Mouse (Mus musculus): ENCODE measurements around the gene Prpf38b.

The Prpf38b gene

DNA sequence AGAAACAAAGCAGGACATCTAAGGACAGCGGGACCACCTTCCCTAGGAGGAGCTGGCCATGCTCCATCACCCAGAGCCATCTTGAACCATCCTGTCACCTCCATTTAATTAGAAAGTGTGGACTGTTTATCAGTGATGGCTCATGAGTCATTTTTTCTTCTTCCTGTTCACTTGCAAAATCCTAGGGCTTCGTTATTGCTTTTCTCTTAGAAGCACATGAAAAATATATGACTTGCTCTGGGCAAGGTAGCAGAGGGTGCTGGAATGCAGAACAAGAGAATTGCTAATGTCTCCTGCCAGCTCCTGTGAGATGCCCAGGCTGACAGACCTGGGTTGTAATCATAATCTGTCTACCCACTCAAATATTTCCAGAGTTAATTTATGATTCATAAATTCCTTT, 50.7 kb downstream of the Prpf38b start:
- DNase-seq (ENCODE audit: low spot score in 2 of 2) = no peak

DNA sequence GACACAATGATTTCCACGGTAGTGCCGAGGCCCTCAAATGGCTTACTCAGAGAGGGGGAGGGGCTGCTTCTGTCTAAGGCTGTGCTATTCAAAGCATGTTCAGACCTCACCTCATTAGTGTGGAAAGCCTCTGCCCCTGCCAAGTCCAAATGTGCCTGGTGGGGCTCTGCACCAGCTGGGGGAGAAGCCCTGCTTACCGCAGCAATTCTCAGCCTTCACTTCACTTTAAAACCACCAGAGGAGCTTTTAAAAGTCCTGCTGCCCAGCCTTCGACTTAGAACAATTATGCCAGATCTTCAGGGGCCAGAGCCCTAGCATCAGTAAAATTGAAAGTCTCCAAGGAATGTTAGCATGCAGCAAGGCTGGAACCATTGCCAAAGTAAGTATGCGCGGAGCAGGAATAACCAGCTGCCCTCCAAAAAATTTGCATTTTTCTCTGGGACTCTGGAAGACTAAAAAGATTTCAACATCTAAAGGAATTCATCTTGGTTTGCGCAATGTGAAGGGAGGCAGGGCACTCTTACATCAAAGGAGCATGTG, 53.2 kb downstream of the Prpf38b start:
- DNase-seq (ENCODE audit: low spot score in 2 of 2) = no peak

DNA sequence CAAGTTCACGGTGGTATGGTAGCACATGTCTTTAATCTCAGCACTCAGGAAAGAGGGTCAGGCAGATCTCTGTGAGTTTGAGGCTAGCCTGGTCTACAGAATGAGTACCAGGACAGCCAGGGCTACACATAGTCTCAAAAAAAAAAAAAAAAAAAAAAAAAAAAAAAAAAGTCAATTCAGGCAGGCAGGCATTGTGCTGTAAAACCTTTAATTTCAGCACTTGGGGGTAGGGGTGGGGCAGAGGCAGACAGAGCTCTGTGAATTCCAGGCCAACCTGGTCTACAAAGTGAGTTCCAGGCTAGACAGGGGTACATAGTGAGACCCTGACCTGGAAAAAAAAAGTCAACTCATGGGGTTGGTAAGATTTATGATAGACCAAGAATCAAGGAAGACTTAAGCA, 53.8 kb downstream of the Prpf38b start:
- no peak for DNase-seq (ENCODE audit: low spot score in 2 of 2)

DNA sequence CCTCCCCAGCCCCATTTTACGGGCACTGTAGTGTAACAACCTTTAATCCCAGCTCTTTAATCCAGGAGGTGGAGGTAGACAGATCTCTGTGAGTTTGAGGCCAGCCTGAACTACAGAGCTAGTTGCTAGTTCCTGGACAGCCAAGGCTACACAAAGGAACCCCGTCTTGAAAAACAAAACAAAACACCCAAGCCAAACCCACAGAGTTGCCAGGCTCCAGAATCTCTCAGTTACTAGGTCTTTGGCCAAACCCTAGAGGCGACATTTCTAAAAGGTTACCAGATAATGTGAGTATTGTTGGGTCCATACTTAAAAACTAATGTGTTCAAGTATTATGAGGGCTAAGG, 54.4 kb downstream of the Prpf38b start:
- no peak for DNase-seq (ENCODE audit: low spot score in 2 of 2)

DNA sequence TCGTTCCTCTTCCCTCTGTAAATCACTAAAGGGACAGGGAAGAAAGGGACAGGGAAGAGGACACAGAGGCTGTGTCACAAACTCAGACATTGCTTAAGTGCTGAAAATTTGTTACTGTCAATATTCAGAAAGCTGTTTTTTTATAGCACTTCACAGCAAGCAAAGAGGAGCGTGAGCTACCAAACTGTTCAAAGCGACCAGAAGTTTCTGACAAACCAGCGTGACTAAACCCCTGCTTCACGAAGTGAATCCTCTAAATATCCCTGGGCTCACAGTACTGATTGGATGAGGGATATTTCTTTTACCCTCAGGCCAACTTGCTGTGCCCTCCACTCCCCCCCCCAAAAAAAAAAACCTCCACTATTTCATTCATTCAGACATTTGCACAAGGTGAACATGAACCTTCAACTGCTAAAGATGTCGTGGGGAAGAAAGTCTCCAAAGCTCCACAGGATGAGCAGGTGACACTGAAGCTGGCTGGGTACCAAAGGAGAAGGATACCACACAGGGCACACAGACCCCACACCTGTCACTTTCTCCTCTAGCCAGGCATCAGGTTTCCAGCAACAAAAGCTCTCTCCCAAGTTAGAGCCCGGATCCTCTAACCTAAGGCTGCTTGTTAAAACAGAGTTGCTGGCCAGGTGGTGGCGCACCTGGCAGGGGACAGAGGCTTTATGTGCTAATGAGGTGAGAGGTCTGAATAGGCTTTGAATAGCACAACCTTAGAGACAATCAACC, 55.0 kb downstream of the Prpf38b start:
- DNase-seq (ENCODE audit: low spot score in 2 of 2) = peak in 1 of 2 experiments; percentile 57

DNA sequence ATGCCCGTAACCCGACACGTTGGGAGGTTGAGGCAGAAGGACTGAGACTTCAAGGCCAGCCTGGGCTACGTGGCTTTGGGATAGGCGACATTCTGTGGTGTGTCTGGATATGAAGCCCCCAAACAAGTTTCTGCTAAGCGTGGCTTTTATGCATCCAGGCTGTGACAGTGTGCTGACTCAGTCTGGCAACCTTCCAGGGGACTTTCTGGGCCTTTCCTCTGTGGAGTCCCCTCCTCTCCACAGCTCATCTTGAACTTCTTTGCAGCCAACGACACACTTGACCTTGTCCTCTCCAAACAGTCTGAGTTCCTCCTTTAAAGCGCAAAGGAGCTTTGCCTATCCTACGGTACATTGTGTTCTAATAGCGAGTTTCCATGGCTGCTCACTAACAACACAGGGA, 55.7 kb downstream of the Prpf38b start:
- DNase-seq (ENCODE audit: low spot score in 2 of 2) = peak in 1 of 2 experiments; percentile 32

DNA sequence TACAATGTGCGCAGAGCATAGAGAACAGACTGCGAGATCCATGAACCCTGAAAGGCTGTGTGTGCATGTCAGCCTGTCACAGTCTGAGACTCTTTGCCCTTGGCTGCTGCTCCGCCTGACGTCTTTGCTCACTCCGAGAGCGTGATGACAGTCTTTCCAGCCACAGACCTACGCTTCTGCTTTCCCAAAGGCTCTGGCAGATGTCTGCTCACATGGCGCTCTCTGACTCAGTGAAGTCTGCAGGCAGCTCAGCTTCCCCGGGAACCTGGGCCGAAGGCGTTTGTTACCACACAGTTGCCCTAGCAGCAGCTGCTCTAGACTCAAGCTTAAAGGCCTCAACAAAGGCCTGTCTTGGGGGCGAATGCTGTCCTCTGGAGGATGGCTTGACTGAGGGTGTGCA, 56.2 kb downstream of the Prpf38b start:
- DNase-seq (ENCODE audit: low spot score in 2 of 2) = no peak

DNA sequence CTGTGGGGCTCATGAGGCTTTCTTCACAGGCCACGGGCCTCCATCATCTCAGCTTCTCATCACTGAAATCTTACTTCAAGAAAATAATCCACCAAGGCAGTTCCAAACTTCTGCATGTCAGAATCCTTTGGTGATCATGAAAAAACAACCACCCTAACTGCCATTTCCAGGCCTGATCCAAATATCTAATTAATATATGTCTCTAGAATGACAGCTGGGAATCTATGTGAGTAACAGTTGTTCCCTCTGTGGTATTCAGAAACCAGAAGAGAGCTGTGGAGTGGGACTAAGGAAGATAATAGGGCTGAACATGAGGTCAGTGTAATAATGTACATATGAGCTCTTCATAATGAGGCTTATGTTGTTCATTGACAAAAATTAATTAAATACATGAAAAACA, 58.3 kb downstream of the Prpf38b start:
- DNase-seq (ENCODE audit: low spot score in 2 of 2) = no peak
